Mouse (Mus musculus): ENCODE results near the gene Dgat2. TPM values are rescaled to one million over a fixed set of nuclear protein-coding genes. Genes with fewer than 3 reads are reported as not detected.
A peak's percentile ranks its signal among the peaks of the same experiment; 100 is the strongest.

Dgat2 gene
- 15.0 and 15.8 TPM in 2 replicates for polyA plus RNA-seq (2015; fragmentation: Nextera tagmentation; extraction: Ambion mirVana)

- Histone ChIP-seq H3K9me3 (no peaks in the 10 kb centered on the region), H3K4me3 (peak within 1 kb of the TSS; percentile 78), H3K9ac (peak within 1 kb of the TSS; percentile 84), H3K27ac (peak within 1 kb of the TSS; percentile 70; the same call in 1 of the 2 replicates), H3K27me3 (peaks cover 12% of the 10 kb centered on the region; the same call in 1 of the 2 replicates), H3K4me2 (replicated peaks) (peak within 1 kb of the TSS; percentile 96), H3K4me1 (peaks cover 9% of the 10 kb centered on the region; the same call in 1 of the 2 replicates), H3K36me3 (no peaks in the 10 kb centered on the region)
- under 1% methylated on average over 63 of the region's 63 CpGs for WGBS
- ATAC-seq (ENCODE audit: low FRiP score, low read depth): peak; percentile 93
These were observed at the start of gene Dgat2 for GRCm38 (mm10) chr7:99182432-99183172. Gene Dgat2 (minus strand): TSS chr7:99182719.

GRCm38 (mm10) chr7:99230061-99230747 lies 47.7 kb upstream of the Dgat2 start:
- Histone ChIP-seq H3K4me2 (replicated peaks) (no peak overlapping the region), H3K27ac (no peak overlapping the region), H3K4me1 (peaks cover 10% of the 10 kb centered on the region), H3K36me3 (no peaks in the 10 kb centered on the region), H3K9me3 (no peaks in the 10 kb centered on the region), H3K9ac (no peak overlapping the region), H3K27me3 (no peaks in the 10 kb centered on the region), H3K4me3 (no peak overlapping the region)
- 72% methylated on average over 7 of the region's 7 CpGs for WGBS
- no peak for ATAC-seq (ENCODE audit: low FRiP score, low read depth)

GRCm38 (mm10) chr7:99229411-99229810 lies 46.9 kb upstream of the Dgat2 start:
- H3K9ac ChIP-seq: no peak overlapping the region
- peaks cover 2% of the 10 kb centered on the region for H3K4me1 ChIP-seq
- ATAC-seq (ENCODE audit: low FRiP score, low read depth): no peak
- no peak overlapping the region for H3K4me2 ChIP-seq (replicated peaks)
- no peaks in the 10 kb centered on the region for H3K9me3 ChIP-seq
- no peak overlapping the region for H3K4me3 ChIP-seq
- H3K36me3 ChIP-seq: no peaks in the 10 kb centered on the region
- no peak overlapping the region for H3K27ac ChIP-seq
- no peaks in the 10 kb centered on the region for H3K27me3 ChIP-seq
- WGBS: 18% methylated on average over 2 of the region's 2 CpGs

- Histone ChIP-seq H3K27me3 (no peaks in the 10 kb centered on the region), H3K9ac (no peak overlapping the region), H3K36me3 (no peaks in the 10 kb centered on the region), H3K4me1 (no peaks in the 10 kb centered on the region), H3K9me3 (no peaks in the 10 kb centered on the region), H3K4me3 (no peak overlapping the region), H3K4me2 (replicated peaks) (no peak overlapping the region), H3K27ac (no peak overlapping the region)
- WGBS: 91% methylated on average over 8 of the region's 8 CpGs
- no peak for ATAC-seq (ENCODE audit: low FRiP score, low read depth)
These were observed 46.3 kb upstream of the Dgat2 start for GRCm38 (mm10) chr7:99228825-99229224.

- no peaks in the 10 kb centered on the region for H3K9me3 ChIP-seq
- whole genome bisulfite sequencing: 93% methylated on average over 4 of the region's 4 CpGs
These were observed 44.7 kb upstream of the Dgat2 start for GRCm38 (mm10) chr7:99227267-99227666.

GRCm38 (mm10) chr7:99226662-99227061 lies 44.1 kb upstream of the Dgat2 start:
- ATAC-seq (ENCODE audit: low FRiP score, low read depth): no peak
- Histone ChIP-seq H3K27ac (no peak overlapping the region), H3K4me2 (replicated peaks) (no peak overlapping the region), H3K36me3 (no peaks in the 10 kb centered on the region), H3K9me3 (no peaks in the 10 kb centered on the region), H3K9ac (no peak overlapping the region), H3K4me1 (no peaks in the 10 kb centered on the region), H3K27me3 (no peaks in the 10 kb centered on the region), H3K4me3 (no peak overlapping the region)
- WGBS: 90% methylated on average over 10 of the region's 10 CpGs

More at GRCm38 (mm10) chr7:99227267-99227666, 44.7 kb upstream of the Dgat2 start:
- H3K4me2 ChIP-seq (replicated peaks): no peak overlapping the region
- no peaks in the 10 kb centered on the region for H3K36me3 ChIP-seq
- no peaks in the 10 kb centered on the region for H3K4me1 ChIP-seq
- no peak overlapping the region for H3K27ac ChIP-seq
- no peak overlapping the region for H3K4me3 ChIP-seq
- no peaks in the 10 kb centered on the region for H3K27me3 ChIP-seq
- ATAC-seq (ENCODE audit: low FRiP score, low read depth): no peak
- no peak overlapping the region for H3K9ac ChIP-seq

GRCm38 (mm10) chr7:99225421-99225820 lies 42.9 kb upstream of the Dgat2 start:
- H3K4me1 ChIP-seq: no peaks in the 10 kb centered on the region
- no peak overlapping the region for H3K9ac ChIP-seq
- H3K4me2 ChIP-seq (replicated peaks): no peak overlapping the region
- H3K36me3 ChIP-seq: no peaks in the 10 kb centered on the region
- ATAC-seq (ENCODE audit: low FRiP score, low read depth): no peak
- 82% methylated on average over 6 of the region's 6 CpGs for WGBS
- no peak overlapping the region for H3K4me3 ChIP-seq
- no peak overlapping the region for H3K27ac ChIP-seq
- no peaks in the 10 kb centered on the region for H3K27me3 ChIP-seq
- H3K9me3 ChIP-seq: no peaks in the 10 kb centered on the region

GRCm38 (mm10) chr7:99224648-99225190 lies 42.2 kb upstream of the Dgat2 start:
- no peaks in the 10 kb centered on the region for H3K9me3 ChIP-seq
- H3K36me3 ChIP-seq: no peaks in the 10 kb centered on the region
- H3K4me2 ChIP-seq (replicated peaks): no peak overlapping the region
- H3K4me1 ChIP-seq: no peaks in the 10 kb centered on the region
- H3K9ac ChIP-seq: no peak overlapping the region
- H3K27me3 ChIP-seq: no peaks in the 10 kb centered on the region
- H3K27ac ChIP-seq: no peak overlapping the region
- no peak overlapping the region for H3K4me3 ChIP-seq
- no peak for ATAC-seq (ENCODE audit: low FRiP score, low read depth)
- 64% methylated on average over 1 of the region's 1 CpGs for WGBS

GRCm38 (mm10) chr7:99224225-99224624 lies 41.7 kb upstream of the Dgat2 start:
- Histone ChIP-seq H3K27me3 (no peaks in the 10 kb centered on the region), H3K4me2 (replicated peaks) (no peak overlapping the region), H3K4me3 (no peak overlapping the region), H3K9ac (no peak overlapping the region), H3K27ac (no peak overlapping the region), H3K36me3 (no peaks in the 10 kb centered on the region), H3K9me3 (no peaks in the 10 kb centered on the region), H3K4me1 (no peaks in the 10 kb centered on the region)
- ATAC-seq (ENCODE audit: low FRiP score, low read depth): no peak
- WGBS: 60% methylated on average over 7 of the region's 7 CpGs

- Histone ChIP-seq H3K4me1 (0 out of 2 replicates have a peak, but pooled peaks cover 5% of the 10 kb centered on the region), H3K4me2 (replicated peaks) (no peak overlapping the region), H3K27me3 (no peaks in the 10 kb centered on the region; the same call in 1 of the 2 replicates), H3K36me3 (no peaks in the 10 kb centered on the region), H3K4me3 (no peak overlapping the region), H3K27ac (no peak overlapping the region), H3K9me3 (no peaks in the 10 kb centered on the region), H3K9ac (no peak overlapping the region)
- 63% methylated on average over 3 of the region's 3 CpGs for WGBS
- ATAC-seq (ENCODE audit: low FRiP score, low read depth): no peak
These were observed 35.0 kb upstream of the Dgat2 start for GRCm38 (mm10) chr7:99217338-99218074.

- 41% methylated on average over 8 of the region's 8 CpGs for WGBS
- 0 out of 2 replicates have a peak, but pooled peaks cover 5% of the 10 kb centered on the region for H3K4me1 ChIP-seq
- no peak overlapping the region for H3K4me3 ChIP-seq
- H3K4me2 ChIP-seq (replicated peaks): no peak overlapping the region
- no peaks in the 10 kb centered on the region for H3K9me3 ChIP-seq
- 0 out of 2 replicates have a peak, but pooled peaks have one; percentile 59 for ATAC-seq (ENCODE audit: low FRiP score, low read depth)
- H3K9ac ChIP-seq: no peak overlapping the region
- H3K27me3 ChIP-seq: no peaks in the 10 kb centered on the region; the same call in 1 of the 2 replicates
- no peaks in the 10 kb centered on the region for H3K36me3 ChIP-seq
- H3K27ac ChIP-seq: no peak overlapping the region; the same call in 1 of the 2 replicates
These were observed 32.9 kb upstream of the Dgat2 start for GRCm38 (mm10) chr7:99215347-99215855.

Measured in limb, embryonic 13.5 days (tissue).